Mouse (Mus musculus) liver, postnatal 0 days (tissue): ENCODE results near the gene Pbxip1. TPM values are rescaled to one million over a fixed set of nuclear protein-coding genes. Genes with fewer than 3 reads are reported as not detected.

Experiments used
- ATAC-seq: fragments of 200-750 bp; cut with Nextera tagmentation; 2 replicates; pipeline ENCODE4 v1.8.0; 2017; ENCODE audit warnings: mild to moderate bottlenecking, moderate library complexity
- DNase-seq: peaks from one replicate; pipeline ENCODE4 v3.0.0-alpha.2; 2016
- H3K27ac ChIP-seq: fragments of 300-500 bp; sonication (generic); 2 replicates; pipeline ENCODE4 v1.5.1; 2014; ENCODE audit warnings: antibody characterized with exemption, moderate library complexity, mild to moderate bottlenecking, low read depth
- H3K27me3 ChIP-seq: fragments of 300-500 bp; sonication (generic); 2 replicates; pipeline ENCODE4 v1.6.1; 2014; ENCODE audit warnings: low read length, control low read depth, mixed read lengths; ENCODE audit not compliant: insufficient read depth
- H3K36me3 ChIP-seq: fragments of 300-500 bp; sonication (generic); replicated peaks from 2 replicates; pipeline ENCODE4 v1.6.1; 2014; ENCODE audit warnings: mild to moderate bottlenecking, control low read depth, low read length, moderate library complexity, mixed read lengths; ENCODE audit not compliant: insufficient read depth
- H3K4me1 ChIP-seq: fragments of 300-500 bp; sonication (generic); 2 replicates; pipeline ENCODE4 v1.6.1; 2014; ENCODE audit warnings: antibody characterized with exemption, mild to moderate bottlenecking, control low read depth; ENCODE audit not compliant: insufficient read depth
- H3K4me2 ChIP-seq: fragments of 300-500 bp; sonication (generic); 2 replicates; pipeline ENCODE4 v1.6.1; 2014; ENCODE audit warnings: low read depth, mild to moderate bottlenecking, low read length, moderate library complexity, mixed read lengths
- H3K4me3 ChIP-seq: fragments of 300-500 bp; sonication (generic); 2 replicates; pipeline ENCODE4 v1.5.1; 2014; ENCODE audit warnings: low read depth, low read length
- H3K9ac ChIP-seq: fragments of 300-500 bp; sonication (generic); replicated peaks from 2 replicates; pipeline ENCODE4 v1.6.1; 2014; ENCODE audit warnings: mild to moderate bottlenecking, moderate library complexity
- H3K9me3 ChIP-seq: fragments of 300-500 bp; sonication (generic); 2 replicates; pipeline ENCODE4 v1.6.1; 2016; ENCODE audit warnings: mild to moderate bottlenecking, control low read depth, low read length, mixed read lengths
- CTCF ChIP-seq: sonication (generic); IDR thresholded peaks from 2 replicates; pipeline ENCODE4 v1.5.1; 2016; ENCODE audit warnings: antibody characterized with exemption, low read depth
- EP300 ChIP-seq: IDR thresholded peaks from 2 replicates; pipeline ENCODE4 v1.6.1; 2016; ENCODE audit warnings: antibody characterized with exemption, low read depth, mild to moderate bottlenecking
- WGBS: fragments of 180-500 bp; shearing (Covaris S2); extraction: QIAGEN DNeasy Blood & Tissue Kit; methylation state at CpG from one replicate; pipeline ENCODE4 v1.1.7; 2014; ENCODE audit not compliant: insufficient replicate concordance; 5-methylcytosine and 5-hydroxymethylcytosine counted together
- polyA plus RNA-seq: library from polyadenylated mRNA; unstranded; fragments of >200 nt; fragmentation: Nextera tagmentation; extraction: Ambion mirVana; gene quantifications from 2 replicates; pipeline ENCODE4 v1.2.1, GENCODE M21; 2015

The Pbxip1 gene
- polyA plus RNA-seq, 1 experiment from 2014 or later, result 9.4 TPM

- Histone ChIP-seq H3K9ac (no peak overlapping the region), H3K9me3 (no peaks in the 10 kb centered on the region), H3K4me2 (no peak overlapping the region), H3K27me3 (no peaks in the 10 kb centered on the region), H3K4me3 (no peak overlapping the region), H3K36me3 (peaks cover 43% of the 10 kb centered on the region), H3K4me1 (peaks cover 15% of the 10 kb centered on the region), H3K27ac (no peak overlapping the region)
- TF ChIP-seq CTCF, result no peak
- TF ChIP-seq EP300, result no peak
- WGBS, result 78% methylated on average over 6 of the region's 6 CpGs
- ATAC-seq, result no peak
- DNase-seq, result no peak
Observed at GRCm38 (mm10) chr3:89406887-89407286, 29.6 kb upstream of the Pbxip1 start.

GRCm38 (mm10) chr3:89408448-89408847 is 28.1 kb upstream of the Pbxip1 start:
- Histone ChIP-seq H3K36me3 (peaks cover 30% of the 10 kb centered on the region), H3K27me3 (no peaks in the 10 kb centered on the region), H3K4me3 (no peak overlapping the region), H3K4me1 (peaks cover 18% of the 10 kb centered on the region), H3K27ac (no peak overlapping the region), H3K9ac (no peak overlapping the region), H3K4me2 (no peak overlapping the region), H3K9me3 (no peaks in the 10 kb centered on the region)
- ATAC-seq (no peak), DNase-seq (no peak)
- 82% methylated on average over 16 of the region's 16 CpGs for WGBS
- TF ChIP-seq EP300, result no peak
- TF ChIP-seq CTCF, result no peak

GRCm38 (mm10) chr3:89409701-89410100 is 26.8 kb upstream of the Pbxip1 start:
- H3K4me2 ChIP-seq, result peak overlapping the region; percentile 26; the same call in 1 of the 2 replicates
- peaks cover 31% of the 10 kb centered on the region for H3K36me3 ChIP-seq
- H3K27ac ChIP-seq, result peak overlapping the region; percentile 66
- no peak for DNase-seq
- H3K27me3 ChIP-seq, result no peaks in the 10 kb centered on the region
- WGBS, result 75% methylated on average over 3 of the region's 3 CpGs
- TF ChIP-seq EP300, result no peak
- no peak for TF ChIP-seq CTCF
- no peak overlapping the region for H3K9ac ChIP-seq
- no peaks in the 10 kb centered on the region for H3K9me3 ChIP-seq
- peak; percentile 8; the same call in 1 of the 2 replicates for ATAC-seq
- no peak overlapping the region for H3K4me3 ChIP-seq
- H3K4me1 ChIP-seq, result peaks cover 18% of the 10 kb centered on the region

GRCm38 (mm10) chr3:89410864-89411263 is 25.6 kb upstream of the Pbxip1 start:
- H3K27ac ChIP-seq, result peak overlapping the region; percentile 42
- peak overlapping the region; percentile 67 for H3K4me2 ChIP-seq
- peaks cover 18% of the 10 kb centered on the region for H3K4me1 ChIP-seq
- DNase-seq (no peak), ATAC-seq (no peak)
- no peaks in the 10 kb centered on the region for H3K27me3 ChIP-seq
- peak overlapping the region; percentile 63 for H3K4me3 ChIP-seq
- no peak for TF ChIP-seq EP300
- no peak for TF ChIP-seq CTCF
- WGBS, result 69% methylated on average over 10 of the region's 10 CpGs
- peak overlapping the region; percentile 46 for H3K9ac ChIP-seq
- peaks cover 30% of the 10 kb centered on the region for H3K36me3 ChIP-seq
- no peaks in the 10 kb centered on the region for H3K9me3 ChIP-seq

GRCm38 (mm10) chr3:89411490-89412393 is 24.8 kb upstream of the Pbxip1 start, which contains the start of gene Flad1:
TSS of gene Flad1 (minus strand) at chr3:89411870.
- Histone ChIP-seq H3K9me3 (no peaks in the 10 kb centered on the region), H3K4me3 (peak within 1 kb of the TSS; percentile 63), H3K9ac (peak within 1 kb of the TSS; percentile 46), H3K27ac (peak within 1 kb of the TSS; percentile 70), H3K27me3 (no peaks in the 10 kb centered on the region), H3K36me3 (peaks cover 36% of the 10 kb centered on the region), H3K4me2 (peak within 1 kb of the TSS; percentile 67), H3K4me1 (peaks cover 20% of the 10 kb centered on the region)
- DNase-seq (peak; percentile 96), ATAC-seq (peak; percentile 98)
- TF ChIP-seq CTCF (no peak), EP300 (peak; percentile 89)
- WGBS, result 3% methylated on average over 28 of the region's 28 CpGs

- no peak for ATAC-seq
- Histone ChIP-seq H3K9ac (no peak overlapping the region), H3K27me3 (no peaks in the 10 kb centered on the region), H3K4me2 (peak overlapping the region; percentile 96; the same call in 1 of the 2 replicates), H3K4me3 (no peak overlapping the region), H3K4me1 (peaks cover 28% of the 10 kb centered on the region), H3K36me3 (peaks cover 27% of the 10 kb centered on the region), H3K27ac (no peak overlapping the region), H3K9me3 (no peaks in the 10 kb centered on the region)
- 97% methylated on average over 8 of the region's 8 CpGs for WGBS
- no peak for DNase-seq
- no peak for TF ChIP-seq EP300
- no peak for TF ChIP-seq CTCF
Observed at GRCm38 (mm10) chr3:89416158-89416557, 20.3 kb upstream of the Pbxip1 start.
